Mouse (Mus musculus): Measurements from ENCODE around the gene Stk10.

DNA sequence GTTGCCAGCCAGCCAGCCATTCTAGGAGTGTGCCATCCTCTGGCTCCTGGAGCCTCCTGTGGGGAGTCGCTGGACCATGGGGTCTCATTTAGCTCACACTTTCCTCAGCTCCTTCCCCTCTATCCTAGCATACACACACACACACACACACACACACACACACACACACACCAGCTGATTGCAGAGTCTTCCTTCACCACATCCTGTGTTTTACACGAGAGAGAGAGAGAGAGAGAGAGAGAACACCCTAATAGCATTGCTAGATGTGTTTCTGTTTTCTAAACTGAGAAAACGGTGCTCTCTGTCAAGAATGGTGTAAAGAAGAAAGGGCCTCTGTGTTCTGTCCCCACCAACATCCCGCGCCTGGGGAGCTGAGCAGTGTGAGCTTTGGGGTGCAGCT is 49.7 kb downstream of the Stk10 start:
- TF ChIP-seq CTCF (IDR thresholded peaks at IDR 0.05; ENCODE audit: low read depth, low read length), result no peak
- TF ChIP-seq GATA1 (IDR thresholded peaks at IDR 0.05; ENCODE audit: borderline replicate concordance, low read length), result no peak
- TF ChIP-seq GATA2 (IDR thresholded peaks at IDR 0.05; ENCODE audit: borderline replicate concordance, low read depth, low read length), result no peak

Data from G1E (cell line).